Mouse (Mus musculus) liver, adult 2 months (tissue): ENCODE results near the gene Glrp1.

Experiments used
- CTCF ChIP-seq: fragments of 200-500 bp; IDR thresholded peaks from 2 replicates; pipeline ENCODE4 v1.5.1; 2011; ENCODE audit warnings: low read depth, low read length, control low read depth
- POLR2A ChIP-seq: fragments of 200-500 bp; IDR thresholded peaks from 2 replicates; pipeline ENCODE4 v1.6.1; 2011; ENCODE audit warnings: low read length, control low read depth; ENCODE audit not compliant: insufficient read depth; ENCODE audit errors: extremely low read depth

DNA sequence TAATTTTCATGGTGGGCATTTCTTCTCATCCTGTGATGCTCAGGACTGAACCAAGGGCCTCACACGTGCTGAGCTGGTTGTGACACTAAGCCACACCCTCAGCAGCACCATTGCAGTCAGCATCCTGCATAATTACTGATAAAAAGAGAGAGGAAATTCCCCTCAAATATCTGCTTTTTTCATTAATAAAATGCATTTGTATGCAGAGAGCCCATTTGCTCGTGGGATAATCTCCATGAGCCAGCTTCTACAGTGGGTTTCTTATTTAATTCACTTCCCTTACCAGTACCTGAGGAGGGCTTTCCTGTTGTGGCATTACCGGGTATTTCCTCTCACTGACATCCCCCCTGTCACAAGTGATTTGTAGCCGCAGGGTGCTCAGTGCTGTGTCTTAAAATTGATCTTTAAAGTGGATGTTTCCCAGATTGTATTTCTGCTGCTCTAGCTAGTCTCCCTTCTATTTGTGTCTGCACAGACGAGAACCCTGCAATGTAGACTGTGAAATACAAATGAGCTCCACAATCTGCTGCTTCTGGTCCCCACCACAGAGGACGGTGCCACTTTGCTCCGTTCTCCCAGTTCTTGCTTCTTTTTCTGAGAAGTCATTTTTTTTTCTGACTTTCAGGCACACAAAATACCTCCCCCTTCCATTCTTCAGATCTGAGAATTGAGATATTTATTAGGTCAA is 43.8 kb upstream of the Glrp1 start:
- TF ChIP-seq POLR2A (no peak), CTCF (no peak)
